Mouse (Mus musculus): Measurements from ENCODE around the gene Psmd2. TPM values are rescaled to one million over a fixed set of nuclear protein-coding genes. Genes with fewer than 3 reads are reported as not detected.

Psmd2 gene
- polyA plus RNA-seq, 1 experiment from 2014 or later, result 314 TPM

GRCm38 (mm10) chr16:20673706-20674303 lies 22.4 kb downstream of the Psmd2 start:
- no peak; the same call in 1 of the 2 replicates for ATAC-seq (ENCODE audit: low read depth)
- peak overlapping the region; percentile 96 for H3K4me2 ChIP-seq (ENCODE audit: low read depth, low read length)
- H3K9me3 ChIP-seq (ENCODE audit: control insufficient read depth, low read length), result no peaks in the 10 kb centered on the region
- 12% methylated on average over 14 of the region's 14 CpGs for WGBS
- peaks cover 13% of the 10 kb centered on the region for H3K4me1 ChIP-seq (ENCODE audit: control insufficient read depth, insufficient read depth, low read length)
- H3K27ac ChIP-seq (ENCODE audit: low read depth, low read length), result peak overlapping the region; percentile 88; the same call in 1 of the 2 replicates
- peaks cover 34% of the 10 kb centered on the region for H3K36me3 ChIP-seq (ENCODE audit: control insufficient read depth, insufficient read depth, low read length)
- peak overlapping the region; percentile 94 for H3K4me3 ChIP-seq (ENCODE audit: low read depth, low read length)
- H3K9ac ChIP-seq (replicated peaks; ENCODE audit: low read depth, low read length), result peak overlapping the region; percentile 98
- no peaks in the 10 kb centered on the region for H3K27me3 ChIP-seq (ENCODE audit: control insufficient read depth, insufficient read depth, low read length)

GRCm38 (mm10) chr16:20675213-20675612 lies 23.8 kb downstream of the Psmd2 start:
- Histone ChIP-seq H3K9me3 (ENCODE audit: control insufficient read depth, low read length) (no peaks in the 10 kb centered on the region), H3K4me2 (ENCODE audit: low read depth, low read length) (no peak overlapping the region), H3K36me3 (ENCODE audit: control insufficient read depth, insufficient read depth, low read length) (peaks cover 45% of the 10 kb centered on the region), H3K27ac (ENCODE audit: low read depth, low read length) (no peak overlapping the region), H3K27me3 (ENCODE audit: control insufficient read depth, insufficient read depth, low read length) (no peaks in the 10 kb centered on the region), H3K4me1 (ENCODE audit: control insufficient read depth, insufficient read depth, low read length) (peaks cover 13% of the 10 kb centered on the region), H3K9ac (replicated peaks; ENCODE audit: low read depth, low read length) (no peak overlapping the region), H3K4me3 (ENCODE audit: low read depth, low read length) (no peak overlapping the region)
- 92% methylated on average over 6 of the region's 6 CpGs for WGBS
- ATAC-seq (ENCODE audit: low read depth), result no peak

GRCm38 (mm10) chr16:20676702-20677101 lies 25.2 kb downstream of the Psmd2 start:
- Histone ChIP-seq H3K4me3 (ENCODE audit: low read depth, low read length) (no peak overlapping the region), H3K9ac (replicated peaks; ENCODE audit: low read depth, low read length) (no peak overlapping the region), H3K36me3 (ENCODE audit: control insufficient read depth, insufficient read depth, low read length) (peaks cover 59% of the 10 kb centered on the region), H3K27me3 (ENCODE audit: control insufficient read depth, insufficient read depth, low read length) (no peaks in the 10 kb centered on the region), H3K4me1 (ENCODE audit: control insufficient read depth, insufficient read depth, low read length) (peaks cover 13% of the 10 kb centered on the region), H3K9me3 (ENCODE audit: control insufficient read depth, low read length) (no peaks in the 10 kb centered on the region), H3K4me2 (ENCODE audit: low read depth, low read length) (no peak overlapping the region), H3K27ac (ENCODE audit: low read depth, low read length) (no peak overlapping the region)
- 92% methylated on average over 4 of the region's 4 CpGs for WGBS
- ATAC-seq (ENCODE audit: low read depth), result no peak

GRCm38 (mm10) chr16:20677380-20677779 lies 25.9 kb downstream of the Psmd2 start:
- peaks cover 13% of the 10 kb centered on the region for H3K4me1 ChIP-seq (ENCODE audit: control insufficient read depth, insufficient read depth, low read length)
- H3K36me3 ChIP-seq (ENCODE audit: control insufficient read depth, insufficient read depth, low read length), result peaks cover 66% of the 10 kb centered on the region
- H3K4me3 ChIP-seq (ENCODE audit: low read depth, low read length), result no peak overlapping the region
- no peaks in the 10 kb centered on the region for H3K9me3 ChIP-seq (ENCODE audit: control insufficient read depth, low read length)
- H3K27me3 ChIP-seq (ENCODE audit: control insufficient read depth, insufficient read depth, low read length), result no peaks in the 10 kb centered on the region
- H3K9ac ChIP-seq (replicated peaks; ENCODE audit: low read depth, low read length), result no peak overlapping the region
- no peak overlapping the region for H3K4me2 ChIP-seq (ENCODE audit: low read depth, low read length)
- WGBS, result 87% methylated on average over 5 of the region's 5 CpGs
- no peak overlapping the region for H3K27ac ChIP-seq (ENCODE audit: low read depth, low read length)
- ATAC-seq (ENCODE audit: low read depth), result no peak

- no peak for ATAC-seq (ENCODE audit: low read depth)
These were observed 26.7 kb downstream of the Psmd2 start for GRCm38 (mm10) chr16:20677974-20678675.

GRCm38 (mm10) chr16:20690774-20691173 lies 39.3 kb downstream of the Psmd2 start:
- Histone ChIP-seq H3K9ac (replicated peaks; ENCODE audit: low read depth, low read length) (no peak overlapping the region), H3K9me3 (ENCODE audit: control insufficient read depth, low read length) (no peaks in the 10 kb centered on the region), H3K4me2 (ENCODE audit: low read depth, low read length) (no peak overlapping the region), H3K27me3 (ENCODE audit: control insufficient read depth, insufficient read depth, low read length) (no peaks in the 10 kb centered on the region), H3K27ac (ENCODE audit: low read depth, low read length) (no peak overlapping the region), H3K36me3 (ENCODE audit: control insufficient read depth, insufficient read depth, low read length) (peaks cover 46% of the 10 kb centered on the region), H3K4me1 (ENCODE audit: control insufficient read depth, insufficient read depth, low read length) (peaks cover 25% of the 10 kb centered on the region), H3K4me3 (ENCODE audit: low read depth, low read length) (no peak overlapping the region)
- WGBS, result 91% methylated on average over 3 of the region's 3 CpGs
- no peak for ATAC-seq (ENCODE audit: low read depth)

More at GRCm38 (mm10) chr16:20677974-20678675, 26.7 kb downstream of the Psmd2 start:
- H3K4me1 ChIP-seq (ENCODE audit: control insufficient read depth, insufficient read depth, low read length), result peaks cover 13% of the 10 kb centered on the region
- no peak overlapping the region for H3K4me2 ChIP-seq (ENCODE audit: low read depth, low read length)
- H3K9me3 ChIP-seq (ENCODE audit: control insufficient read depth, low read length), result no peaks in the 10 kb centered on the region
- no peak overlapping the region for H3K9ac ChIP-seq (replicated peaks; ENCODE audit: low read depth, low read length)
- WGBS, result 81% methylated on average over 10 of the region's 10 CpGs
- H3K27me3 ChIP-seq (ENCODE audit: control insufficient read depth, insufficient read depth, low read length), result no peaks in the 10 kb centered on the region
- no peak overlapping the region for H3K4me3 ChIP-seq (ENCODE audit: low read depth, low read length)
- H3K27ac ChIP-seq (ENCODE audit: low read depth, low read length), result no peak overlapping the region
- peaks cover 71% of the 10 kb centered on the region for H3K36me3 ChIP-seq (ENCODE audit: control insufficient read depth, insufficient read depth, low read length)

- Histone ChIP-seq H3K4me3 (ENCODE audit: low read depth, low read length) (no peak overlapping the region), H3K27ac (ENCODE audit: low read depth, low read length) (no peak overlapping the region), H3K36me3 (ENCODE audit: control insufficient read depth, insufficient read depth, low read length) (peaks cover 38% of the 10 kb centered on the region), H3K4me1 (ENCODE audit: control insufficient read depth, insufficient read depth, low read length) (peaks cover 33% of the 10 kb centered on the region), H3K9me3 (ENCODE audit: control insufficient read depth, low read length) (no peaks in the 10 kb centered on the region), H3K9ac (replicated peaks; ENCODE audit: low read depth, low read length) (no peak overlapping the region), H3K4me2 (ENCODE audit: low read depth, low read length) (no peak overlapping the region), H3K27me3 (ENCODE audit: control insufficient read depth, insufficient read depth, low read length) (no peaks in the 10 kb centered on the region)
- WGBS, result 72% methylated on average over 1 of the region's 1 CpGs
- no peak for ATAC-seq (ENCODE audit: low read depth)
These were observed 40.2 kb downstream of the Psmd2 start for GRCm38 (mm10) chr16:20691617-20692016.

GRCm38 (mm10) chr16:20692241-20692965 lies 41.0 kb downstream of the Psmd2 start:
- H3K27ac ChIP-seq (ENCODE audit: low read depth, low read length), result peak overlapping the region; percentile 94
- WGBS, result 35% methylated on average over 16 of the region's 16 CpGs
- H3K4me1 ChIP-seq (ENCODE audit: control insufficient read depth, insufficient read depth, low read length), result peaks cover 35% of the 10 kb centered on the region
- H3K9ac ChIP-seq (replicated peaks; ENCODE audit: low read depth, low read length), result no peak overlapping the region
- H3K36me3 ChIP-seq (ENCODE audit: control insufficient read depth, insufficient read depth, low read length), result peaks cover 31% of the 10 kb centered on the region
- H3K27me3 ChIP-seq (ENCODE audit: control insufficient read depth, insufficient read depth, low read length), result no peaks in the 10 kb centered on the region
- H3K4me2 ChIP-seq (ENCODE audit: low read depth, low read length), result peak overlapping the region; percentile 86
- ATAC-seq (ENCODE audit: low read depth), result no peak
- H3K9me3 ChIP-seq (ENCODE audit: control insufficient read depth, low read length), result no peaks in the 10 kb centered on the region
- no peak overlapping the region for H3K4me3 ChIP-seq (ENCODE audit: low read depth, low read length)

Data from neural tube, embryonic 14.5 days (tissue).